Mouse (Mus musculus) inflammation-experienced regulatory T-cells, adult 16 weeks (primary cell): ENCODE measurements around the gene Dmap1. TPM values are rescaled to one million over a fixed set of nuclear protein-coding genes. Genes with fewer than 3 reads are reported as not detected.

Experiments
- polyA plus RNA-seq: library from polyadenylated mRNA; unstranded; fragments of 100-300 nt; shearing (Covaris generic); gene quantifications from one replicate; pipeline ENCODE4 v1.2.1, GENCODE M21; 2017

Dmap1 gene
- 52.7 TPM for polyA plus RNA-seq

GRCm38 (mm10) chr4:117681931-117682461, at the start of gene Dmap1:
TSS of gene Dmap1 (minus strand) at chr4:117682273.

GRCm38 (mm10) chr4:117724112-117724511, 42.0 kb upstream of the Dmap1 start, which contains the start of gene Gm12845:
TSS of gene Gm12845 (plus strand) at chr4:117724412.

Other genes starting within 250 kb of the Dmap1 start
- 16.9 TPM for gene Rnf220, start 185.2 kb downstream of the Dmap1 start, polyA plus RNA-seq
- gene Eri3, start 131.9 kb downstream of the Dmap1 start, polyA plus RNA-seq = 42.0 TPM
- not detected for gene Gm12845, start 42.1 kb upstream of the Dmap1 start, polyA plus RNA-seq
- not detected for gene Klf17, start 83.4 kb upstream of the Dmap1 start, polyA plus RNA-seq
- gene Slc6a9, start 152.2 kb upstream of the Dmap1 start, polyA plus RNA-seq = 0.77 TPM
- gene Ccdc24, start 190.3 kb upstream of the Dmap1 start, polyA plus RNA-seq = not detected
- not detected for gene B4galt2, start 201.2 kb upstream of the Dmap1 start, polyA plus RNA-seq
- 142 TPM for gene Atp6v0b, start 205.1 kb upstream of the Dmap1 start, polyA plus RNA-seq
- 45.5 TPM for gene Dph2, start 209.8 kb upstream of the Dmap1 start, polyA plus RNA-seq
- gene Ipo13, start 232.7 kb upstream of the Dmap1 start, polyA plus RNA-seq = 39.5 TPM
- gene Artn, start 247.5 kb upstream of the Dmap1 start, polyA plus RNA-seq = not detected